Mouse (Mus musculus) kidney, postnatal 14 days (tissue): Measurements from ENCODE around the gene Jdp2.
A peak's percentile ranks its signal among the peaks of the same experiment; 100 is the strongest.

Source experiments
- DNase-seq: peaks from one replicate; pipeline ENCODE4 v3.0.0; 2022; ENCODE audit warnings: mixed read lengths

Jdp2 gene

GRCm38 (mm10) chr12:85602153-85602552 is 3.3 kb downstream of the Jdp2 start:
- DNase-seq = no peak

DNA sequence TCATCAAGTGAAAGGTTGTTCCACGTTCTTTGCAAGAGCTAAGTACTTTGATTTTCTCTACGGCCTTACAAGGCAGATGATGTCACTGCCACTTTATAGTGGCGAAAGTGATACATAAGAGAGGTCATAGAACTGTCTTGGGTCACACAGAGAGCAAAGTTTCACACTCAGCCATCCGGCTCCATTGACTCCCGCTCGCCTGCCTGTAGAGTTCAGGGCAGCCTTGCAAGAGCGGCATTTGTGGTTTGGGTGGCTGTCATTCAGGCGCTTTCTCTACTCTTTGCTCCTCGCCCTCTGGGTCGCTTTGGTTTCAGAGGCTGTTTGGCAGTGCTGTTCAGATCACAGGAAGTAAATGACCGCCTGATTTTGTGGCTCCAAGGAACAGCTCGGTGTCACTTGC is 4.0 kb downstream of the Jdp2 start:
- peak; percentile 20 for DNase-seq

DNA sequence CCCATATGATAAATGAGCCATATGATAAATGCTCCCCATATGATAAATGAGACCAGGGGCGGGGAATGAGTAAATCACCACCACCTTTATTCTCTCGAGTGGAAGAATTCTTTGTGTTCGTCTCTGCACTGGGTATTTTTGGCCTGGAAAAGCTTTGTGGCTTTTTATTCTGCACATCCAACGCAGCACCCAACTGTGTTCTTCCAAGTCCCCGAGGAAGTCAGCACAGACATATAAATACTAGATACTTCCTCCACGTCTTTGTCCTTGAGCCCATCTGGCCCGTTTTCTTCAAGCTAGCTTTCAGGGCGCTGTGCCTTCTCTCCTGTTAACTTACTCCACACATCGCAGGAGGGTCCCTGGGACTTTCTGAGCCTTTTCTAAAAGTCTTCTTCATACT is 4.9 kb downstream of the Jdp2 start:
- DNase-seq = no peak

DNA sequence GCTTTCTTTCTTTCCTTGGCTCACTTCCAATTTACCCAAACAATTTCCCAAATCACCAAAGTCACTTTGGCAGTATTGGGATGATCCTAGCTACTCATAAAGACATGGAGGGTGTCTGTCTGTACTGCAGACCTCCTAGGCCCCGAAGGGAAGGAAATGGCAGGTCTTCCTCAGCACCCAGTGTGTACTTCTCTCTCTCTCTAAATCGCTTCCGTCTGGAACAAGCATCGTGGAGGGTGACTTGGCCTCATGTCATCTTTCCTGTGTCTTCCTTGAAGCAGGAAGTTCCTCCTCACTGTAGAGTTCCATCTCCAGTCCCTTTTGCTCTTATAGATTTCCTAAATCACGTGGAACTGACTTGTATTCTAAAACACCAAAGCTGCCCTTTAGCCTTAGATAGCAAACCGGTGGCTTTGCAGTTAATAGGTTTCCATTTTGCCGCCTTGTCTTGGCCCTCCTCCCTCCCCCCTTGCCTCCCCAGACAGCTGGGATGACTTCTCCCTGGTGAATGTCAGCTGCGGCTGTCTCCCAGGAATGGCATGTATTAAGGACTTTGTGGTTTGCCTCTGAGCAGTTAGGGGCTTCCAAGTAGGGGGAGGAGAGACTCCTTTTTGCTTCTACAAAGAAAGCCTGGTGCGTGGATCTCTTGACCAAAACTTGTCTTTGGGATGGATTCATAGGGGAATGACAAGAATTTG is 5.6 kb downstream of the Jdp2 start:
- peak; percentile 37 for DNase-seq

GRCm38 (mm10) chr12:85607519-85608449 is 9.0 kb downstream of the Jdp2 start:
- DNase-seq = peak; percentile 31

DNA sequence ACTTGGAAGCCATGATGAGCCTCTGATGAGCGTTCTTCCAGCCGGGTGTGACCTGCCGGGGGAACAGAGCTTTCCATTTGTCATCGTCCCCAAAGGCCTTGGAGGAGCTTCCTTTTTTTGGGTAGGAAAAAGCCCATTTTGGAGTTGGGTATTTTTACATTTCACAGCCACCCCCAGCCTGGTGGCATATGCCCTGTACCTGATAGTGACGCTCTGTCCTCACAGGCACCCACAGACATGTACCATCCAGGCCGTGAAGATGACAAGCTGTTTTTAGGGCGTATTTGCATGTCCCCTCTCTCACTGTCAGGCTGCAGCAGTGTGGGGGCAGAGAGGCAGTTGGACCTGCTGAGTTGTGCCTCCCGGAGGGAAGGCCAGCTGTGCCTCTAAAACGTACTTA is 11.3 kb downstream of the Jdp2 start:
- DNase-seq = no peak

- no peak for DNase-seq
Measured at GRCm38 (mm10) chr12:85614090-85614489, 15.3 kb downstream of the Jdp2 start.

DNA sequence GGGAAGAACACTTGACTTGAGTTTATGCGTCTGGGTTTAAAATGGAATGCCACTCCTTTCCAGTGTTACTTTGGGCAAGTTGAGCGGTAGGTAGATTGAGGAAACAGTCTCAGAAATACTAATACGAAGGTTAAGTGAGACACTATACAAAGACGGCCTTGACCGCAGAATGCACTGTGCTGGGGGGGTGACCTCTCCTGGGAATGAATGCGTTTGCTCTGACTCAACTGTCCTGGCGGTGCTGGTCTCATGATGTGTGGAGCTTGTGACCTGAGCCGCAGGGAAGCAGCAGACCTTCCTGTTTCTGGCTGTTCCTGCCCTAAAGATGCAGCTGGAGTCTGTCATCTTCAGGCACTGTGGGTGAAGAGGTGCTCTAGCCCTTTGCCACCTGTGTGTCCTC is 16.7 kb downstream of the Jdp2 start:
- DNase-seq = no peak

DNA sequence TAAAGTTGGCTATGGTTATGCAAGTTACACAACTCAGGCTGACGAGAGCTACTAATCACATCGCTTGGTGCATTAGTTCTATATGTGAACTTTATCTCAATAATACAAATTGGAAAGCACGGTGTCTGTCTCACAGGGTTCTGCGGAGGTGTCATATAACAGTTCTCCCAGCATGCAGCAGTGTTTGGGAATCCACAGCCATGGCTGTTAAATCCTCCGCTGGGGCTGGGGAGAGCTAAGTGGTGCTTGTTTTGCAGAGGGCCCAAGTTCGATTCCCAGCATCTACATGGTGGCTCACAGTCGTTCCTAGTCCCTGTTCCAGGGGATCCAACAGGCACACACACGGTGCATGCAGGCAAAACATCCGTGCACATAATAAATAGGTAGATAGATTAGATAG is 19.1 kb downstream of the Jdp2 start:
- no peak for DNase-seq

- no peak for DNase-seq
Measured at GRCm38 (mm10) chr12:85618430-85618829, 19.6 kb downstream of the Jdp2 start.

- peak; percentile 47 for DNase-seq
Measured at GRCm38 (mm10) chr12:85619283-85619897, 20.6 kb downstream of the Jdp2 start.

GRCm38 (mm10) chr12:85619898-85620443 is 21.1 kb downstream of the Jdp2 start:
- peak; percentile 67 for DNase-seq

DNA sequence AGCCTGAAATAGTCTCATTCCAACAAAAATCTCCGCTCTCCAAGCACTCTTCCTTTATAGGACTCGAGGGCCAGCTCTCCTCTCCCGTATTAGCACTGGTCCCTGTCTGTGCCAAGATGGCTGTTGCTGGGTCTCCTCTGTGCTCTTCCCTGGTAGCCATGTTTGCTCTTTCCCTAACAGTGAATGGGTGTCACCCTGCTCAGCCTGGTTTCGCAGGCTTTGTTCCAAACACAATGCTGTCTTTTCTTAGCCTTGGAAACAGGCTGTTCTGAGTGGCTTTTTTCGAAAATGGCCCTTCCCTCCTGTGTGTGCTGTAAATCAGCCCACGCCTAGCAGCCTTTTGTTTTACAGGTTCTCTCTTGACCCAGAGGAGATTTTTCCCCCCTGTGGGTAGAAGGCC is 22.2 kb downstream of the Jdp2 start:
- DNase-seq = no peak

- DNase-seq = no peak
Measured at GRCm38 (mm10) chr12:85621673-85622072, 22.8 kb downstream of the Jdp2 start.

DNA sequence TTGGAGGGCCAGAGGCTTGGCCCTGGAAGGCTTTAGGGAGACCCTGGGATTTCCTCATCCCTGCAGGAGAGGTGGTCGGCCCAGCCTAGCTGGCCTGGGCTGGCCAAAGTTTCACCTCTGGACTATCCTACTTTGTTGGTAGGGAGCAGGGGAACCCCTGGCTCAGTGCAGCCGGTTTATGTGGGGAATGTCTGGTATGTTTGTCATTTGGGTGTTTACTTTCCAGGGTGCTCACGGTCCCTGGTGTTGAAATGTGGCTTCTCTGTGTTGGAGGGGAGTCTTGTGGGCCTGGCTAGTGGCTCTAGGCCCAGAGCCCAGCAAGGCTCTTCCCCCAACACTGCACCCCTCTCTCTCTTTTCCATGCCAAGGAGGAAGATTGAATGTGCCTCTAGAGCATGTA is 24.9 kb downstream of the Jdp2 start:
- peak; percentile 41 for DNase-seq

DNA sequence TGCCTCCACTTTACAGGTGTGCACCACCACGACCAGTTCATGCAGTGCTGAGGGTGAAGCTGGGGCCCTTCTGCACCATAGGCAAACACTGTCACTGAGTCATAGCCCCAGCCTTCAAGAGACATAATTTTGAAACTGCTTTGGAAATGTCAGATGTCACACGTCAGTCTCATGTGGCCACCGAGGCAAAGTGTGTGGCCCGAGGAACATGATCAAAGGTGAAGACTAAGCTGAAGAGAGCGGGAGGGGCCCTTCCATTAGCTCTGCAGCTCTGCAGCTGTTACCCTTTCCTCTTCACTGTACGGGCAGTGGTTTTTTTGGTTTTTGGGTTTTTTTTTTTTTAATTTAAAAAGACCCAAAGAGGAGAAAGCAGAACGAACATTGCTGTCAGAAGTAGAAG is 25.8 kb downstream of the Jdp2 start:
- DNase-seq = no peak

DNA sequence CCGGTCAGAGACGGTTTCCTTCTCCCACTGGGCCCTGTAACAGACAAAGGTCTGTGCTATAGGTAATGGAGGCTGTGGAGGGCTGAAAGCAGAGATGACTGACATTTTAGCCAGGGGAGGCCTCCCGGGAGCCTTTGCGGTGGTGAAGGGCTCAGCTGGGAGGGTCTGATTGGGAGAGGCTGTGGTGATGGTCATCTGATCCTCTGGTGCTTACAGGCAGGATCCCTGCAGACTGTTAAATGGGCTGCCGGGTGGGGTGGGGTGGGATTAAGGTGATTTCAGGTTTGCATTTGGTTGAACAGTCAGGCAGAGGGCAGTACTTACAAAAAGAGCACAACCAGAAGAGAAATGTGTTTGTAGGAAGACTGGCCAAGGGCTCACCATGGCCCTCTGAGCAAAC is 27.0 kb downstream of the Jdp2 start:
- DNase-seq = no peak

- peak; percentile 34 for DNase-seq
Measured at GRCm38 (mm10) chr12:85629661-85630481, 31.0 kb downstream of the Jdp2 start.

DNA sequence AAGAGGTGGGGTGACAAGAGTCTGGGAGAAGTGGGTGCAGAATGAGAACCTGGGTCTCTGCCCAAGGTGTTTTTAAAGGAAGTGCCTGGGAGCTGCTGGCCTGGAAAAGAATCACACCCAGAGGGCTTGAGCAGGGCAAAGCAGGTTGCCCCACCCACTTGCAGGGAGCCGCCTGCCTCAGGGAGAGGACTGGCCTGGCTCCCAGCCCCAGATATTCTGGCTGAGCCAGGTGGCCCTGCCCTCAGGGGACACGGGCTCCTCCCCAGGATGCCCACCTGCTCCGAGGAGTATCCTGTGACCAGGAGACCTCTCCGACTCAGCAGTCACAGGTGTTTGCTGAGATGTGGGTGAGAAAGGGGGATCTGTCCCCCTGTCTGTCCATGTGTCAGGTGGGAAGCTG is 32.4 kb downstream of the Jdp2 start:
- DNase-seq = peak; percentile 52

- no peak for DNase-seq
Measured at GRCm38 (mm10) chr12:85632321-85632720, 33.5 kb downstream of the Jdp2 start.

GRCm38 (mm10) chr12:85637932-85638331 is 39.1 kb downstream of the Jdp2 start:
- no peak for DNase-seq

DNA sequence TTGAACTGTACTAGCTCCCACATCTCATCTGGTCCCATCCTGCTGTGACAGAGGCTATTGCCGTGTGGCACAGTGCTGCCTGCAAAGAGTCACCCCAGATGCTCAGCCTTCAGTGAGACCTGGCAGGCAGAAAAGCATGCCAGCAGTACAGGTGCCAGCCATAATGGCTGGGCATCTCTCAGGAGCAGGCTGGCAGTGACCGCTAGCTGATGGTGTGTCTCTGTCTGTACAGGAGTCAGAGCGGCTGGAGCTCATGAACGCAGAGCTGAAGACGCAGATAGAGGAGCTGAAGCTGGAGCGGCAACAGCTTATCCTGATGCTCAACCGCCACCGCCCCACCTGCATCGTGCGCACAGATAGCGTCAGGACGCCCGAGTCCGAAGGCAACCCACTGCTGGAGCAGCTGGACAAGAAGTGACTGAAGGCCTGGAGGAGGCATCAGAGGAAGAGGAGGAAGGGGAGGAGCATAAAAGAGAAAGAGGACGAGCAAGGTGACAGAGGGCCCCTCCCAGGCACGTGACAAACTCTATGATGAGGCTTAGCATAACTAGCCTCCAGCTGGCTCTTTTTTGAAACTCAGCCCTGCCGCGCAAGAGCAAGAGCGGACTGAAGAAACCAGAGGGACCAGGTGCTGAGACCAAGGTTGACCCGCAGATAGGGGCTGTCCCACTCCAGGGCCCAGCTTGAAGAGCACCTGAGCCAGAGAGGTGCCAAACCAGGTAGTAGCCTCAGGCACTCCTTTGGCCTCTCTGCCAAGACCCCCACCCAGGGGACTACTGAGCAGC is 39.9 kb downstream of the Jdp2 start:
- DNase-seq = no peak
